Mouse (Mus musculus) layer of hippocampus, postnatal 36 days (tissue): Measurements from ENCODE around the gene Arpp19. TPM values are rescaled to one million over a fixed set of nuclear protein-coding genes. Genes with fewer than 3 reads are reported as not detected.

ENCODE experiments used
- DNase-seq, 2 experiments: peaks; one replicate each; pipeline ENCODE4 v3.0.0; 2022
- total RNA-seq, 2 experiments: library from RNA; stranded (reverse); gene quantifications; 2 replicates each; pipeline ENCODE4 v1.2.3; 2021

Arpp19 gene
- total RNA-seq, 2 experiments from 2014 or later: 173 to 178 TPM

- no peak for DNase-seq
These were observed 909 bp downstream of the Arpp19 start for GRCm38 (mm10) chr9:75038357-75038688.

GRCm38 (mm10) chr9:75040566-75040965 is 3.2 kb downstream of the Arpp19 start:
- DNase-seq: no peak

GRCm38 (mm10) chr9:75041840-75042525 is 4.6 kb downstream of the Arpp19 start:
- no peak for DNase-seq

- no peak for DNase-seq
These were observed 5.8 kb downstream of the Arpp19 start for GRCm38 (mm10) chr9:75043191-75043590.

GRCm38 (mm10) chr9:75047079-75047478 is 9.7 kb downstream of the Arpp19 start:
- DNase-seq: no peak

GRCm38 (mm10) chr9:75049100-75049499 is 11.7 kb downstream of the Arpp19 start:
- no peak for DNase-seq

GRCm38 (mm10) chr9:75050003-75050402 is 12.6 kb downstream of the Arpp19 start:
- DNase-seq: peak; percentile 50 to 63

GRCm38 (mm10) chr9:75051841-75052240 is 14.4 kb downstream of the Arpp19 start:
- no peak for DNase-seq

- DNase-seq: no peak
These were observed 17.6 kb downstream of the Arpp19 start for GRCm38 (mm10) chr9:75055046-75055445.

GRCm38 (mm10) chr9:75064678-75065331 is 27.4 kb downstream of the Arpp19 start:
- no peak for DNase-seq

GRCm38 (mm10) chr9:75070457-75071028 is 33.1 kb downstream of the Arpp19 start, which contains the start of gene Myo5a:
Myo5a (plus strand) TSS chr9:75071015.
- DNase-seq: no peak

GRCm38 (mm10) chr9:75071029-75071705 is 33.8 kb downstream of the Arpp19 start:
- peak; percentile 83 to 84 for DNase-seq

GRCm38 (mm10) chr9:75071706-75072192 is 34.3 kb downstream of the Arpp19 start:
- DNase-seq: peak in 1 of 2 experiments; percentile 39

- DNase-seq: no peak
These were observed 34.9 kb downstream of the Arpp19 start for GRCm38 (mm10) chr9:75072361-75072760.

GRCm38 (mm10) chr9:75077191-75077590 is 39.8 kb downstream of the Arpp19 start:
- DNase-seq: no peak

- DNase-seq: no peak
These were observed 47.9 kb downstream of the Arpp19 start for GRCm38 (mm10) chr9:75085242-75085824.

GRCm38 (mm10) chr9:75087823-75088222 is 50.4 kb downstream of the Arpp19 start:
- DNase-seq: no peak

GRCm38 (mm10) chr9:75089285-75089684 is 51.9 kb downstream of the Arpp19 start:
- no peak for DNase-seq

GRCm38 (mm10) chr9:75092134-75092533 is 54.7 kb downstream of the Arpp19 start:
- DNase-seq: no peak

GRCm38 (mm10) chr9:75094762-75095161 is 57.3 kb downstream of the Arpp19 start:
- no peak for DNase-seq

- DNase-seq: no peak
These were observed 61.5 kb downstream of the Arpp19 start for GRCm38 (mm10) chr9:75098937-75099336.

- no peak for DNase-seq
These were observed 62.9 kb downstream of the Arpp19 start for GRCm38 (mm10) chr9:75100157-75100781.
